Mouse (Mus musculus) embryonic facial prominence, embryonic 13.5 days (tissue): Measurements from ENCODE around the gene Gm45753. TPM values are rescaled to one million over a fixed set of nuclear protein-coding genes. Genes with fewer than 3 reads are reported as not detected.

Experiments used
- ATAC-seq: fragments of 200-750 bp; cut with Nextera tagmentation; 2 replicates; pipeline ENCODE4 v1.8.0; 2017; ENCODE audit warnings: low read depth; ENCODE audit not compliant: insufficient number of reproducible peaks, insufficient read depth, low FRiP score, low TSS enrichment
- H3K27ac ChIP-seq: fragments of 300-500 bp; sonication (generic); 2 replicates; pipeline ENCODE4 v1.5.1; 2015; ENCODE audit warnings: moderate library complexity, mild to moderate bottlenecking, inconsistent platforms
- H3K27me3 ChIP-seq: fragments of 300-500 bp; sonication (generic); 2 replicates; pipeline ENCODE4 v1.6.1; 2015; ENCODE audit warnings: mild to moderate bottlenecking, inconsistent platforms
- H3K36me3 ChIP-seq: fragments of 300-500 bp; sonication (generic); 2 replicates; pipeline ENCODE4 v1.6.1; 2015; ENCODE audit warnings: mild to moderate bottlenecking, inconsistent platforms
- H3K4me1 ChIP-seq: fragments of 300-500 bp; sonication (generic); 2 replicates; pipeline ENCODE4 v1.6.1; 2015; ENCODE audit warnings: inconsistent platforms
- H3K4me2 ChIP-seq: fragments of 300-500 bp; sonication (generic); 2 replicates; pipeline ENCODE4 v1.6.1; 2015; ENCODE audit warnings: moderate library complexity, mild to moderate bottlenecking, inconsistent platforms
- H3K4me3 ChIP-seq: fragments of 300-500 bp; sonication (generic); 2 replicates; pipeline ENCODE4 v1.5.1; 2015; ENCODE audit warnings: mild to moderate bottlenecking, inconsistent platforms
- H3K9ac ChIP-seq: fragments of 300-500 bp; sonication (generic); 2 replicates; pipeline ENCODE4 v1.6.1; 2015; ENCODE audit warnings: mild to moderate bottlenecking, inconsistent platforms
- H3K9me3 ChIP-seq: fragments of 300-500 bp; sonication (generic); 2 replicates; pipeline ENCODE4 v1.6.1; 2016; ENCODE audit warnings: inconsistent platforms
- WGBS: fragments of 180-500 bp; shearing (Covaris S2); methylation state at CpG from one replicate; pipeline ENCODE4 v1.1.7; 2015; ENCODE audit warnings: mixed read lengths; 5-methylcytosine and 5-hydroxymethylcytosine counted together
- polyA plus RNA-seq: library from polyadenylated mRNA; unstranded; fragments of >200 nt; fragmentation: Nextera tagmentation; extraction: Ambion mirVana; gene quantifications from 2 replicates; pipeline ENCODE4 v1.2.1, GENCODE M21; 2015

Gene Gm45753
- polyA plus RNA-seq, 1 experiment from 2014 or later: not detected

DNA sequence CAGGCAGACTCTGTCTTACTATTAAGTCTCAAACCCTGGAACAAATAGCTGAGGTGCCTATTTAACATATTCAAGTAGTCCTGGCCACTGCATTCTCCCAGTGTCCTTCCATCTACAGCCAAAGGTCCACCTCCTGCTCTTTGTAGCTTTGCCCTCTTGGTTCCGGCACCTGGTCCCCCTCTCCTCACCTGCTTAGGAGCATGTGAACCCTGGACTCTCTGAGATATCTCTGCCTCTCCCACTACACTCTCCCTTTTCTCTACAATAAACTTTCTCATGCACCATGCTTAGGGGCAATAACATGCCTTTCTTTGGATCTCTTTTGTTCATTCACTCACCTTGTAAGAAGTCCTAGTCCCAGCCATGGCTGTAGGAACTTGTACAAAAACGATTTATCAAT, 13.1 kb upstream of the Gm45753 start:
- ATAC-seq: no peak
- Histone ChIP-seq H3K4me2 (no peak overlapping the region), H3K4me1 (no peaks in the 10 kb centered on the region), H3K27ac (no peak overlapping the region), H3K4me3 (no peak overlapping the region), H3K9me3 (no peaks in the 10 kb centered on the region), H3K36me3 (no peaks in the 10 kb centered on the region), H3K27me3 (no peaks in the 10 kb centered on the region), H3K9ac (no peak overlapping the region)
- WGBS: 79% methylated on average over 2 of the region's 2 CpGs

GRCm38 (mm10) chr8:45320930-45321329, 12.7 kb upstream of the Gm45753 start:
- no peak overlapping the region for H3K9ac ChIP-seq
- no peaks in the 10 kb centered on the region for H3K36me3 ChIP-seq
- H3K27me3 ChIP-seq: no peaks in the 10 kb centered on the region
- no peaks in the 10 kb centered on the region for H3K4me1 ChIP-seq
- no peaks in the 10 kb centered on the region for H3K9me3 ChIP-seq
- 63% methylated on average over 1 of the region's 1 CpGs for WGBS
- H3K27ac ChIP-seq: no peak overlapping the region
- H3K4me3 ChIP-seq: no peak overlapping the region
- no peak overlapping the region for H3K4me2 ChIP-seq
- ATAC-seq: no peak

GRCm38 (mm10) chr8:45310967-45311366, 2.7 kb upstream of the Gm45753 start:
- no peak for ATAC-seq

DNA sequence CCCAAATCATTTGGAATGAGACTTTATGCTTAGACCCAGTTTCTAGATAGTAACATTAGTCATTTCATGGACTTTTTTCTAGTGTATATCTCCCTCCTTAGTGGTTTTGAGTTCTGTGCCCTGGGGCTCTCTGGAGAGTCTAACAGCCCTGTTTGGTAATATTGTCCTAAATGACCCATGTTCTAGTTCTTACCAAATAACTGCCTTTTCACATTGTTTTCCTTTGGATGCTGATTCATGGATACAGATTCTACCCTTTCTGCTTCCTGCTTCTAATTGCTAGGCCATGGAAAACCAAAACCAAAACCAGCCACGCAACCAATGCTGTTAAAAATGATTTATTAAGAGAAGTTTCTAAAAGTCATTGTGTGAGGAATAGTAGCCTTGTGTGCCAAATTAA, 2.8 kb downstream of the Gm45753 start:
- WGBS: 85% methylated on average over 1 of the region's 1 CpGs
- ATAC-seq: no peak
- no peak overlapping the region for H3K9ac ChIP-seq

More at GRCm38 (mm10) chr8:45310967-45311366, 2.7 kb upstream of the Gm45753 start:
- 89% methylated on average over 4 of the region's 4 CpGs for WGBS
- no peak overlapping the region for H3K4me3 ChIP-seq
- no peak overlapping the region for H3K27ac ChIP-seq
- no peaks in the 10 kb centered on the region for H3K9me3 ChIP-seq
- no peak overlapping the region for H3K9ac ChIP-seq
- H3K27me3 ChIP-seq: no peaks in the 10 kb centered on the region
- no peaks in the 10 kb centered on the region for H3K36me3 ChIP-seq
- H3K4me2 ChIP-seq: no peak overlapping the region
- no peaks in the 10 kb centered on the region for H3K4me1 ChIP-seq

DNA sequence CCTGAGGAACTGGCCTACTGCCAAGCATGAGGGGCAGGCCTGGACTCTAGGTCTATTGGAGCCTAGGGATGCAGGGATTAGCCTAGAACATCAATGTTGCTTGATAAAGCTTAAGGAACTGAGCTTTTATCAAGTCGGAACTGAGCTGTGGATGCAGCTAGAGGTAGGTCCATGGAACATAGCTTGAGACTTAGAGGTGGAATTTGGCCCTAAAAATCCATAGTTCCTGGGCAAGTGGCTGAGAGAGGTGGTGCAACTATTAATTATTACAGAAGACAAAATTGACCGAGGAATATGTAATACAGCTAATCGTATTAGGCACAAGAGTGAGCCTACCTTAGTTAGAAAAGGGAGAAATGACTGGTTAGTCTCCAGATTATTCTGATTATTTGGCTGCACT, 3.9 kb downstream of the Gm45753 start:
- Histone ChIP-seq H3K27me3 (no peaks in the 10 kb centered on the region), H3K4me3 (no peak overlapping the region), H3K4me1 (no peaks in the 10 kb centered on the region), H3K4me2 (no peak overlapping the region), H3K27ac (no peak overlapping the region), H3K9ac (no peak overlapping the region), H3K9me3 (no peaks in the 10 kb centered on the region), H3K36me3 (no peaks in the 10 kb centered on the region)
- WGBS: 90% methylated on average over 3 of the region's 3 CpGs
- ATAC-seq: no peak

More for the DNA sequence above, 2.8 kb downstream of the Gm45753 start:
- Histone ChIP-seq H3K27me3 (no peaks in the 10 kb centered on the region), H3K9me3 (no peaks in the 10 kb centered on the region), H3K4me2 (no peak overlapping the region), H3K36me3 (no peaks in the 10 kb centered on the region), H3K4me3 (no peak overlapping the region), H3K27ac (no peak overlapping the region), H3K4me1 (no peaks in the 10 kb centered on the region)

GRCm38 (mm10) chr8:45302390-45302789, 5.9 kb downstream of the Gm45753 start:
- no peaks in the 10 kb centered on the region for H3K27me3 ChIP-seq
- no peaks in the 10 kb centered on the region for H3K4me1 ChIP-seq
- no peak overlapping the region for H3K27ac ChIP-seq
- H3K9ac ChIP-seq: no peak overlapping the region
- 69% methylated on average over 8 of the region's 8 CpGs for WGBS
- no peak overlapping the region for H3K4me3 ChIP-seq
- H3K4me2 ChIP-seq: no peak overlapping the region
- H3K9me3 ChIP-seq: no peaks in the 10 kb centered on the region
- H3K36me3 ChIP-seq: no peaks in the 10 kb centered on the region
- ATAC-seq: no peak

- Histone ChIP-seq H3K9ac (no peak overlapping the region), H3K27ac (no peak overlapping the region), H3K9me3 (no peaks in the 10 kb centered on the region), H3K4me3 (no peak overlapping the region), H3K27me3 (no peaks in the 10 kb centered on the region), H3K36me3 (no peaks in the 10 kb centered on the region), H3K4me1 (no peaks in the 10 kb centered on the region), H3K4me2 (no peak overlapping the region)
- WGBS: 87% methylated on average over 6 of the region's 6 CpGs
- ATAC-seq: no peak
Observed at GRCm38 (mm10) chr8:45295276-45295675, 13.0 kb downstream of the Gm45753 start.

DNA sequence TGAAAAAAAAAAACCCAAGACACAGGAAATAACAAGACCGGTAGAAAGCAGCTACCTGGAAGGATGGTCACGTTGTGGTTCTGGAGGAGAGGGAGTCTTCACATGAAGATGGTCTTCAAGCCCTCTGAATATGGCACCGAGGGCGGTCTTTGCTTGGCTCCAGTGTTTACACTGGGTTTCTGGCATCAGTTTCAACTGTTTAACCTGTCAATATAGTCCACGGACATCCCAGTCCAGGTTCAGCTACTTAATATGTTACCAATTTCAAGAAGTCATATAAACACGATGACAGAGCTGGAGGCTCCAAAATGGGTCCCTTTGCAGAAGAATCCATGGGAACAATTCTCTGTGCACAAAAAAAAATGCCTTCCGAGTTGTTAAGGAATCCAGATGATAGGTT, 13.6 kb downstream of the Gm45753 start, which contains the start of gene Klkb1:
Gene Klkb1, minus strand, starts transcription at position 173 of the 400 bp plus-strand sequence.
- Histone ChIP-seq H3K27ac (no peak within 1 kb of the TSS), H3K9ac (no peak within 1 kb of the TSS), H3K27me3 (no peaks in the 10 kb centered on the region), H3K36me3 (no peaks in the 10 kb centered on the region), H3K4me1 (no peaks in the 10 kb centered on the region), H3K4me3 (no peak within 1 kb of the TSS), H3K4me2 (no peak within 1 kb of the TSS), H3K9me3 (no peaks in the 10 kb centered on the region)
- no peak for ATAC-seq
- WGBS: 84% methylated on average over 7 of the region's 7 CpGs

DNA sequence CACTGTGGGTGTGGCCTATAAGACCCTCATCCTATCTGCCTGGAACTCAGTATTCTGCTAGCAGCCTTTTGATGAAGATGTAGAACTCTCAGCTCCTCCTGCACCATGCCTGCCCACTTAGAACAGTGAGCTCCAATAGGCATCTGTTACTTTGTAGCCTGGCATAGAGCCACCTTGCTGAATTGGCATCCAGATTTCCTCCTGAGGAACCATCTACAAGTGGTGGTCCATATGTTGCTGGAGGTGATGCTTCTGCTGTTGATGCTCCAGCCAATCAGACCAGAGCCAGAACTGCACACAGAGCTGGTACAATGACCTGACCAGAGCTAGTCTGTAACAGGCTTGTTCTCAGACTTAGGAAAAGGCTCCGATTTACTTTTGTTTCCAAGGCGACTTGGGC, 16.5 kb downstream of the Gm45753 start:
- Histone ChIP-seq H3K4me1 (no peaks in the 10 kb centered on the region), H3K27ac (no peak overlapping the region), H3K4me2 (no peak overlapping the region), H3K9me3 (no peaks in the 10 kb centered on the region), H3K9ac (no peak overlapping the region), H3K36me3 (no peaks in the 10 kb centered on the region), H3K27me3 (no peaks in the 10 kb centered on the region), H3K4me3 (no peak overlapping the region)
- ATAC-seq: no peak
- 93% methylated on average over 2 of the region's 2 CpGs for WGBS

- Histone ChIP-seq H3K27ac (no peak overlapping the region), H3K4me2 (no peak overlapping the region), H3K4me3 (no peak overlapping the region), H3K27me3 (no peaks in the 10 kb centered on the region), H3K36me3 (no peaks in the 10 kb centered on the region), H3K4me1 (no peaks in the 10 kb centered on the region), H3K9ac (no peak overlapping the region), H3K9me3 (no peaks in the 10 kb centered on the region)
- 70% methylated on average over 8 of the region's 8 CpGs for WGBS
- no peak for ATAC-seq
Observed at GRCm38 (mm10) chr8:45281630-45282029, 26.6 kb downstream of the Gm45753 start.

DNA sequence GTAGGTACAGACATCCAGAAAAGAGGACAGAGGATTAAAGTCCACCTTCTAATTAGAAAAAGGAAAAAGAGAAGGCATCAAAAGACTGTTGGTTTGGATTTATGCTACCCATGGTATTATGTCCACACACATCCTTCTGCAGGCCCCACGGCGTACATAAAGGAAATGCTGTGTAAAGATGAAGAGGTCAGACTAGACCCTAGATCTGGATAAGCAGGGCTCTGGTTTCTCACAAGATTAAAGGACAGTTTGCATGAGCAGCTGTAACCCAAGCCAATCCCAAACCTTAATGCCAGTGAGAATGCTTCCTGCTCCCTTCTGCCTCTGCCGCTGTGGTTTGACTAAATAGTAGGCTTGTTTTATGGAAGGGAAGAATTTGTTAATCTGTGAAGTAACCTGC, 30.8 kb downstream of the Gm45753 start:
- WGBS: 50% methylated on average over 3 of the region's 3 CpGs
- Histone ChIP-seq H3K9me3 (no peaks in the 10 kb centered on the region), H3K36me3 (no peaks in the 10 kb centered on the region), H3K27ac (no peak overlapping the region), H3K4me2 (no peak overlapping the region), H3K9ac (no peak overlapping the region), H3K27me3 (no peaks in the 10 kb centered on the region), H3K4me3 (no peak overlapping the region), H3K4me1 (no peaks in the 10 kb centered on the region)
- ATAC-seq: no peak; the same call in 1 of the 2 replicates

GRCm38 (mm10) chr8:45274317-45274716, 33.9 kb downstream of the Gm45753 start:
- Histone ChIP-seq H3K27me3 (no peaks in the 10 kb centered on the region), H3K4me1 (no peaks in the 10 kb centered on the region), H3K27ac (no peak overlapping the region), H3K36me3 (no peaks in the 10 kb centered on the region), H3K9ac (no peak overlapping the region), H3K9me3 (no peaks in the 10 kb centered on the region), H3K4me2 (no peak overlapping the region), H3K4me3 (no peak overlapping the region)
- WGBS: 79% methylated on average over 4 of the region's 4 CpGs
- ATAC-seq: no peak

GRCm38 (mm10) chr8:45269056-45269455, 39.2 kb downstream of the Gm45753 start:
- H3K9ac ChIP-seq: no peak overlapping the region
- H3K4me3 ChIP-seq: no peak overlapping the region
- no peak overlapping the region for H3K27ac ChIP-seq
- no peak for ATAC-seq
- peaks cover 4% of the 10 kb centered on the region; the same call in 1 of the 2 replicates for H3K9me3 ChIP-seq
- H3K4me2 ChIP-seq: no peak overlapping the region
- H3K27me3 ChIP-seq: no peaks in the 10 kb centered on the region
- no peaks in the 10 kb centered on the region for H3K36me3 ChIP-seq
- H3K4me1 ChIP-seq: no peaks in the 10 kb centered on the region
